Mouse (Mus musculus): ENCODE measurements around the gene 4933427D14Rik. TPM values are rescaled to one million over a fixed set of nuclear protein-coding genes. Genes with fewer than 3 reads are reported as not detected.

Gene 4933427D14Rik
- polyA plus RNA-seq, 2 experiments = 11.1 to 19.2 TPM

DNA sequence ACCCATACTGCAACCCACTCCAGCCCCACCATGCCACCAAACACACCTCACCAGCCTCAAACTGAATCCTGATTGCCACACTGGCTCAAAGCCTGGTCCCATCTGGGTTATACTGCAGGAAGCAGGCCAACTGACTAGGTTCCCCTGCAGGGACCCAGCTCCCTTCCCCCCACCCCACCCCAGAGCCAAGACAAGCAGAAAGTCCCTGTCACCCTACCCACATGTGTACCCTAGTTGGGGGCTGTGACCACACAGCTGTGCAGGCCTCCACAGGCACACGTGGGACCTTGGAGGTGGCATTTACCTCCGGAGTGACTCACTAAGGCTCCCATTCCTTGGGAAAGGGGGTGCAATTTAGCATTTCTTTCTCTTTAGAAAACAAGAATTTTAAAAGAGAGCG, 76.8 kb downstream of the 4933427D14Rik start:
- Histone ChIP-seq H3K27ac (replicated peaks; ENCODE audit: low read depth, low read length) (no peak overlapping the region), H3K27me3 (ENCODE audit: control insufficient read depth, insufficient read depth, low read length) (peaks cover 24% of the 10 kb centered on the region), H3K4me2 (replicated peaks; ENCODE audit: low read depth, low read length, severe bottlenecking) (no peak overlapping the region), H3K9ac (ENCODE audit: low read depth, low read length, severe bottlenecking) (no peak overlapping the region), H3K4me3 (replicated peaks; ENCODE audit: low read length) (no peak overlapping the region), H3K36me3 (ENCODE audit: control insufficient read depth, insufficient read depth, low read length) (no peaks in the 10 kb centered on the region), H3K4me1 (ENCODE audit: control insufficient read depth, insufficient read depth, low read length) (0 out of 2 replicates have a peak, but pooled peaks cover 6% of the 10 kb centered on the region), H3K9me3 (ENCODE audit: control insufficient read depth, low read length) (no peaks in the 10 kb centered on the region)
- DNase-seq (ENCODE audit: low spot score) (no peak), ATAC-seq (ENCODE audit: low FRiP score, low read depth) (no peak)
- no peak for TF ChIP-seq POLR2A (IDR thresholded peaks at IDR 0.05; ENCODE audit: borderline replicate concordance, extremely low read depth, insufficient read depth, insufficient read length)
- 60% methylated on average over 3 of the region's 3 CpGs for WGBS

- H3K9ac ChIP-seq (ENCODE audit: low read depth, low read length, severe bottlenecking) = no peak overlapping the region
- no peak for TF ChIP-seq POLR2A (IDR thresholded peaks at IDR 0.05; ENCODE audit: borderline replicate concordance, extremely low read depth, insufficient read depth, insufficient read length)
- 14% methylated on average over 11 of the region's 11 CpGs for WGBS
- ATAC-seq (ENCODE audit: low FRiP score, low read depth) = no peak
- 0 out of 2 replicates have a peak, but pooled peaks cover 6% of the 10 kb centered on the region for H3K4me1 ChIP-seq (ENCODE audit: control insufficient read depth, insufficient read depth, low read length)
- H3K4me3 ChIP-seq (replicated peaks; ENCODE audit: low read length) = no peak overlapping the region
- H3K4me2 ChIP-seq (replicated peaks; ENCODE audit: low read depth, low read length, severe bottlenecking) = no peak overlapping the region
- peaks cover 20% of the 10 kb centered on the region for H3K27me3 ChIP-seq (ENCODE audit: control insufficient read depth, insufficient read depth, low read length)
- no peaks in the 10 kb centered on the region for H3K9me3 ChIP-seq (ENCODE audit: control insufficient read depth, low read length)
- no peak overlapping the region for H3K27ac ChIP-seq (replicated peaks; ENCODE audit: low read depth, low read length)
- H3K36me3 ChIP-seq (ENCODE audit: control insufficient read depth, insufficient read depth, low read length) = no peaks in the 10 kb centered on the region
- no peak for DNase-seq (ENCODE audit: low spot score)
Observed at GRCm38 (mm10) chr11:72130021-72130420, 77.2 kb downstream of the 4933427D14Rik start.

- Histone ChIP-seq H3K27ac (replicated peaks; ENCODE audit: low read depth, low read length) (no peak overlapping the region), H3K4me2 (replicated peaks; ENCODE audit: low read depth, low read length, severe bottlenecking) (no peak overlapping the region), H3K9me3 (ENCODE audit: control insufficient read depth, low read length) (no peaks in the 10 kb centered on the region), H3K27me3 (ENCODE audit: control insufficient read depth, insufficient read depth, low read length) (peaks cover 12% of the 10 kb centered on the region), H3K9ac (ENCODE audit: low read depth, low read length, severe bottlenecking) (no peak overlapping the region), H3K36me3 (ENCODE audit: control insufficient read depth, insufficient read depth, low read length) (no peaks in the 10 kb centered on the region), H3K4me1 (ENCODE audit: control insufficient read depth, insufficient read depth, low read length) (0 out of 2 replicates have a peak, but pooled peaks cover 6% of the 10 kb centered on the region), H3K4me3 (replicated peaks; ENCODE audit: low read length) (no peak overlapping the region)
- ATAC-seq (ENCODE audit: low FRiP score, low read depth) (no peak), DNase-seq (ENCODE audit: low spot score) (no peak)
- 75% methylated on average over 8 of the region's 8 CpGs for WGBS
- no peak for TF ChIP-seq POLR2A (IDR thresholded peaks at IDR 0.05; ENCODE audit: borderline replicate concordance, extremely low read depth, insufficient read depth, insufficient read length)
Observed at GRCm38 (mm10) chr11:72129032-72129894, 78.0 kb downstream of the 4933427D14Rik start.

GRCm38 (mm10) chr11:72127450-72128189, 79.6 kb downstream of the 4933427D14Rik start:
- 79% methylated on average over 5 of the region's 5 CpGs for WGBS

DNA sequence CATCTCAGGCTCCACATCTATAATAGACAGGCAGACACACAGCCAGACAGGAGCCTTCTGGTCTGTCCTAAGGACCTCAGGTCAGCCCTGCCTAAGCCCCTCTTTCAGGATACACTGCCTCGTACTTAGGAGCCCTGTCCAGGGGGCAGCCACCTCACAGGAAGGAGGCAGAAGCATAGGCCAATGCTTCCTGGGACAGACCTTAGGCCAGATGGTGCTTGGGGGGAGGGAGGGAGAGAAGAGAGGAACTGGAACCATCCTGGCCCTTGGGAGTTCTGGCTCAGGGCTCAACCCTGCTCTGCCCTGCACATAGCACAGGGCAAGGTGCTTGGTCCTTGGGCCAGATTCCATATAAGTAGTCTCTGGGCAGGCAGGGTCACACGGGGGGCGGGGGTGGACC, 81.5 kb downstream of the 4933427D14Rik start:
- DNase-seq (ENCODE audit: low spot score) = no peak
- WGBS = 54% methylated on average over 3 of the region's 3 CpGs

More at GRCm38 (mm10) chr11:72127450-72128189, 79.6 kb downstream of the 4933427D14Rik start:
- H3K27ac ChIP-seq (replicated peaks; ENCODE audit: low read depth, low read length) = no peak overlapping the region
- TF ChIP-seq POLR2A (IDR thresholded peaks at IDR 0.05; ENCODE audit: borderline replicate concordance, extremely low read depth, insufficient read depth, insufficient read length) = no peak
- 0 out of 2 replicates have a peak, but pooled peaks cover 6% of the 10 kb centered on the region for H3K4me1 ChIP-seq (ENCODE audit: control insufficient read depth, insufficient read depth, low read length)
- H3K9me3 ChIP-seq (ENCODE audit: control insufficient read depth, low read length) = no peaks in the 10 kb centered on the region
- H3K9ac ChIP-seq (ENCODE audit: low read depth, low read length, severe bottlenecking) = no peak overlapping the region
- DNase-seq (ENCODE audit: low spot score) (no peak), ATAC-seq (ENCODE audit: low FRiP score, low read depth) (no peak)
- H3K36me3 ChIP-seq (ENCODE audit: control insufficient read depth, insufficient read depth, low read length) = no peaks in the 10 kb centered on the region
- H3K4me2 ChIP-seq (replicated peaks; ENCODE audit: low read depth, low read length, severe bottlenecking) = no peak overlapping the region
- H3K4me3 ChIP-seq (replicated peaks; ENCODE audit: low read length) = no peak overlapping the region
- H3K27me3 ChIP-seq (ENCODE audit: control insufficient read depth, insufficient read depth, low read length) = 0 out of 2 replicates have a peak, but pooled peaks cover 4% of the 10 kb centered on the region

More for the DNA sequence above, 81.5 kb downstream of the 4933427D14Rik start:
- Histone ChIP-seq H3K4me2 (replicated peaks; ENCODE audit: low read depth, low read length, severe bottlenecking) (no peak overlapping the region), H3K9ac (ENCODE audit: low read depth, low read length, severe bottlenecking) (no peak overlapping the region), H3K9me3 (ENCODE audit: control insufficient read depth, low read length) (no peaks in the 10 kb centered on the region), H3K36me3 (ENCODE audit: control insufficient read depth, insufficient read depth, low read length) (no peaks in the 10 kb centered on the region), H3K27me3 (ENCODE audit: control insufficient read depth, insufficient read depth, low read length) (no peaks in the 10 kb centered on the region), H3K4me1 (ENCODE audit: control insufficient read depth, insufficient read depth, low read length) (no peaks in the 10 kb centered on the region), H3K27ac (replicated peaks; ENCODE audit: low read depth, low read length) (no peak overlapping the region), H3K4me3 (replicated peaks; ENCODE audit: low read length) (no peak overlapping the region)
- ATAC-seq (ENCODE audit: low FRiP score, low read depth) = no peak
- no peak for TF ChIP-seq POLR2A (IDR thresholded peaks at IDR 0.05; ENCODE audit: borderline replicate concordance, extremely low read depth, insufficient read depth, insufficient read length)
